Mouse (Mus musculus): ENCODE measurements around the gene Slco1b2. TPM values are rescaled to one million over a fixed set of nuclear protein-coding genes. Genes with fewer than 3 reads are reported as not detected.
"Not testable (repeated sequence)": the region's sequence is repeated elsewhere in the genome, so short reads cannot be mapped to it uniquely, and the experiment has no call there.

The Slco1b2 gene
- not detected in 2 replicates for total RNA-seq (2017)

- ATAC-seq (replicated peaks in 1 of 2; ENCODE audit: insufficient read depth in 1 of 2, low FRiP score in 2 of 2, low TSS enrichment in 1 of 2, low read depth in 1 of 2, poor library complexity in 2 of 2, severe bottlenecking in 2 of 2): no peak
Measured at GRCm38 (mm10) chr6:141629291-141629690, at the start of gene Slco1b2. Slco1b2 (plus strand) TSS chr6:141629518.

- no peak for ATAC-seq (replicated peaks in 1 of 2; ENCODE audit: insufficient read depth in 1 of 2, low FRiP score in 2 of 2, low TSS enrichment in 1 of 2, low read depth in 1 of 2, poor library complexity in 2 of 2, severe bottlenecking in 2 of 2)
Measured at GRCm38 (mm10) chr6:141584791-141585403, 44.4 kb upstream of the Slco1b2 start.

- no peak for ATAC-seq (replicated peaks in 1 of 2; ENCODE audit: insufficient read depth in 1 of 2, low FRiP score in 2 of 2, low TSS enrichment in 1 of 2, low read depth in 1 of 2, poor library complexity in 2 of 2, severe bottlenecking in 2 of 2)
Measured at GRCm38 (mm10) chr6:141590002-141590401, 39.3 kb upstream of the Slco1b2 start.

GRCm38 (mm10) chr6:141590598-141591200 lies 38.6 kb upstream of the Slco1b2 start:
- ATAC-seq (replicated peaks in 1 of 2; ENCODE audit: insufficient read depth in 1 of 2, low FRiP score in 2 of 2, low TSS enrichment in 1 of 2, low read depth in 1 of 2, poor library complexity in 2 of 2, severe bottlenecking in 2 of 2): not testable (repeated sequence)

DNA sequence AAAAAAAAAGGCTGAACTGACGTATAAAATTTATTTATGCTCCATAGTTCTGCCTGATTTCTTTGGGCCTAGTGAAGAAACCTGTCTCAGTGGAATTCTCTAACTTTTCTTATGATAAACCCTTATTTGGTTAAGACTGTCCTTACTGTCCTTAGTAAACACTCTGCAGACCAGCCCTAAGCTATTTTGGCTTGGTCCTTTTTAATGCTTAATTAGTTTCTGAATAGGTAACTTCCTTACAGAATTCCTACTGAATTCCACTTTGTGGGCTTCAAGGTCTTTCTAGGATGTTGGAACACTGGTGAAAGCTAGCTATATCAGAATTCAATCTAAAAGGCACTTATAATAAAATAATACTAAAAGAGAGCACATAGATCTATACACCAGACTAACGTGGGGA lies 33.2 kb upstream of the Slco1b2 start:
- ATAC-seq (replicated peaks in 1 of 2; ENCODE audit: insufficient read depth in 1 of 2, low FRiP score in 2 of 2, low TSS enrichment in 1 of 2, low read depth in 1 of 2, poor library complexity in 2 of 2, severe bottlenecking in 2 of 2): no peak

DNA sequence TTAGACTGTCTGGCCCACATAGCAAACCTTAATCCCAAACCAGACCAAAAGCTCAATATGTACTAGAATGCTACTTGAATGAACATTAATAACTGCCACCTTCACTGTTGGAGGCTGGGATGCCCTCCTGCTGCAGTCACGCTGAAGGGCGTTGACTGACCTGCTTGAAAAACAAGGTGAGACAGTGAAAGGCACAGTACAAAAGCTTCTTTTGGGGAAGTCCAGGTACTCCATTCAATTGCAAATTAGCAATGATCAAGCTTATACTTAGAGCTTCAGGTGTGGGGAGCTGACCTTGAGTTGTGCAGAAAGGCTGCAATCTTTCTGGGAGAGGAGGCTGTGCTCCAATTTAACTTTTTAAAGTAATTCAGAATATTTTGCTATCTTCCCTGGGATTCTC lies 32.3 kb upstream of the Slco1b2 start:
- ATAC-seq (replicated peaks in 1 of 2; ENCODE audit: insufficient read depth in 1 of 2, low FRiP score in 2 of 2, low TSS enrichment in 1 of 2, low read depth in 1 of 2, poor library complexity in 2 of 2, severe bottlenecking in 2 of 2): no peak

GRCm38 (mm10) chr6:141600940-141601339 lies 28.4 kb upstream of the Slco1b2 start:
- ATAC-seq (replicated peaks in 1 of 2; ENCODE audit: insufficient read depth in 1 of 2, low FRiP score in 2 of 2, low TSS enrichment in 1 of 2, low read depth in 1 of 2, poor library complexity in 2 of 2, severe bottlenecking in 2 of 2): no peak

- ATAC-seq (replicated peaks in 1 of 2; ENCODE audit: insufficient read depth in 1 of 2, low FRiP score in 2 of 2, low TSS enrichment in 1 of 2, low read depth in 1 of 2, poor library complexity in 2 of 2, severe bottlenecking in 2 of 2): no peak
Measured at GRCm38 (mm10) chr6:141610702-141611260, 18.5 kb upstream of the Slco1b2 start.

- no peak for ATAC-seq (replicated peaks in 1 of 2; ENCODE audit: insufficient read depth in 1 of 2, low FRiP score in 2 of 2, low TSS enrichment in 1 of 2, low read depth in 1 of 2, poor library complexity in 2 of 2, severe bottlenecking in 2 of 2)
Measured at GRCm38 (mm10) chr6:141614017-141614416, 15.3 kb upstream of the Slco1b2 start.

GRCm38 (mm10) chr6:141615348-141615747 lies 14.0 kb upstream of the Slco1b2 start:
- no peak for ATAC-seq (replicated peaks in 1 of 2; ENCODE audit: insufficient read depth in 1 of 2, low FRiP score in 2 of 2, low TSS enrichment in 1 of 2, low read depth in 1 of 2, poor library complexity in 2 of 2, severe bottlenecking in 2 of 2)

DNA sequence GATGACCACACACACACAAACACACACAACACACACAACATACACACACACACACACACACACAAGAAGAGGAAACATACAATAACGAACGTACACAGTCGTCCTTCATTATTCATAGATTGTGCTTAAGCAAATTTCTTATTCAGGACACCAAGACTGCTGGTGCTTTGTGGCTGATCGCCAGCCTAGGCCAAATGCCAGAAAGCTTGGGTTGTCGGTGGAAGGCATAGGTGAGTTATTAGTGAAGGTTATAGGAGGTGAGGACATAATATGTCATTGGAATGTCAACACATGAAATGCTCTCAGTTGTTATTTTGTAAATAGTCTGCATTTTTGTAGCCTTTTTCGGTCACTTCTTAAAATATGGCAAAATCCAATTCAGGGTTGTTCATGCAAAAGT lies 3.6 kb downstream of the Slco1b2 start:
- ATAC-seq (replicated peaks in 1 of 2; ENCODE audit: insufficient read depth in 1 of 2, low FRiP score in 2 of 2, low TSS enrichment in 1 of 2, low read depth in 1 of 2, poor library complexity in 2 of 2, severe bottlenecking in 2 of 2): no peak

DNA sequence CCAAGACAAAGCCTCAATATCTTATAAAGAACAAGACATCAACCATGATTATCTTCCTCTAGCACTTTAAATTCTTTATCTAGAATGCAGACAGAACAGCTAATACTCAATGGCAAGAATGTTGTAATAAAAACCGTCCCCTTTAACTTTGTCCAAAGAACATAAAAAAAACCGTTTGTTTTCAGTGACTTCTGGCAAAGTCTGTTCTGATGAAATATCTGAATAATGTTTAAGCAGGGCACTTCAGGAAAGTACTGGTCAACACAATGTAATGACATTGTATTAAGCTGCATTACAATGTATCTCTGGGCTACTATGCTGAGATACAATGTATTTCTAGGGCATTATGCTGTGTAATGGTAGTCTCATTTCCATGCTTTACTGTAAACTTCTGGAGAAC lies 5.9 kb downstream of the Slco1b2 start:
- ATAC-seq (replicated peaks in 1 of 2; ENCODE audit: insufficient read depth in 1 of 2, low FRiP score in 2 of 2, low TSS enrichment in 1 of 2, low read depth in 1 of 2, poor library complexity in 2 of 2, severe bottlenecking in 2 of 2): no peak

GRCm38 (mm10) chr6:141640639-141641038 lies 11.3 kb downstream of the Slco1b2 start:
- no peak for ATAC-seq (replicated peaks in 1 of 2; ENCODE audit: insufficient read depth in 1 of 2, low FRiP score in 2 of 2, low TSS enrichment in 1 of 2, low read depth in 1 of 2, poor library complexity in 2 of 2, severe bottlenecking in 2 of 2)

DNA sequence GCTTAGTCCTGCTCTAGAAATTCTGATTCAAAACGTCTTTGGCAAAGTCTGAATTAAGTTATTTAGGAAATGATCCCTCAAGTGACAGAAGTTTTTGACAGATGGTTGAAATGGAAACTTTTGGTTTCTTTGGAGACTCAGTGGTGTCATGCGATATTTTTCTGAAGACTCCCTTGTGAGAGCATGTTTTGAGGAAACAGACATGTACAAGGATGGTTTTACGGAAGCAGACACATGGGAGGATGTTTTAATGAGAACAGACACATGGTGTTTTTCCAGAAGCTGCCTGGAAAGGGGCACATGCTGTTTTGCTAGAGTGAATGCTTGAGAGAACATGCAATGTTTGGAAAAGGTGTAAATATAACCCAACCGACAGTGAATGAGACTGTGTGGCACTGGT lies 57.7 kb downstream of the Slco1b2 start:
- ATAC-seq (replicated peaks in 1 of 2; ENCODE audit: insufficient read depth in 1 of 2, low FRiP score in 2 of 2, low TSS enrichment in 1 of 2, low read depth in 1 of 2, poor library complexity in 2 of 2, severe bottlenecking in 2 of 2): no peak

DNA sequence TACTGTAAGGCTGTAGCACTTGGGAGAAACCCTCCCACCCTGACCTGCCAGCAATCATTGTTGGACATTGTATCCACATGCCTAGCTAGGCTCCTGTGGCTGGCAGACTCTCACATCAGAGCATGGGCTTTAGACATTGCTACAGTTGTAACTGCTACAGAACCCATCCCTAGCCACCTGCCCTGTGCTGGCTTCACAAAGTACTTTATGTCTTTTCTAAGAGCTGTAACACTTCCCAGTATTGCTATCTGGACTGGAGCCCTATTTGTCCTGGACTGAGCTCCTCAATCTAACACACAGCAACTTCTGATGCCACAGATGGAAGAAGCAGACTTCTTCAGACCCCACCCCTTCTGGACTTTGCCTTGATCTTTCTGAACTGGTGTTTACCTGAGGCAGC lies 61.9 kb downstream of the Slco1b2 start:
- ATAC-seq (replicated peaks in 1 of 2; ENCODE audit: insufficient read depth in 1 of 2, low FRiP score in 2 of 2, low TSS enrichment in 1 of 2, low read depth in 1 of 2, poor library complexity in 2 of 2, severe bottlenecking in 2 of 2): no peak

Other genes starting within 250 kb of the Slco1b2 start
- gene Slco1c1, start 105.2 kb upstream of the Slco1b2 start, total RNA-seq (2017): not detected in 2 replicates
- gene Gm5724, start 144.3 kb downstream of the Slco1b2 start, total RNA-seq (2017): not detected in 2 replicates
- gene Slco1a4, start 226.7 kb downstream of the Slco1b2 start, total RNA-seq (2017): not detected in 2 replicates

Measured in hematopoietic stem cell, adult 5-6 weeks (primary cell).